Mouse (Mus musculus) urinary bladder, postnatal 4 days (tissue): ENCODE results near the gene Vmn1r137.
"Not testable (repeated sequence)": the region's sequence is repeated elsewhere in the genome, so short reads cannot be mapped to it uniquely, and the experiment has no call there.

Experiments
- DNase-seq, 2 experiments: peaks; one replicate each; pipeline ENCODE4 v3.0.0; 2021 to 2022; ENCODE audit warnings: low spot score in 2 of 2

Vmn1r137 gene

GRCm38 (mm10) chr7:21994287-21994686 lies at the start of gene Vmn1r137:
TSS of gene Vmn1r137 (plus strand) at chr7:21994587.
- DNase-seq, result not testable (repeated sequence)

DNA sequence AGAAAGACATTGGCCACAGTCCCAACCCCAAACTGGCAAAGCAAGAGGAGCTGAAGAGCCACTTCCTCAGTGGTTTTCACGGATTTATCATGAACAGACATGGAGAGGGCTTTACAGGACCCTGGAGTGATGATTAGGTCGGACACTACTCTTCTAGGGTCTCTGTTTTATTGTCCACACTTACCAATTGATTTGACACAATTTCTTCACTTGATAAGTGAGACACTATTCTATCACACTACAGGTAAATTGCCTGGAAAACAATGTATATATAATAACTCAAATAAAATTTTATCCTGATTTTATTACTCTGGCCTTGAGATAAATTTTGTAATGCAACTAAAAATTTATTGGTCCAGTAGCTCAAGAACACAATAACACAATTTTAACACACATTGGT lies 34.4 kb downstream of the Vmn1r137 start, which contains the start of gene Vmn1r138:
Gene Vmn1r138 (minus strand): TSS at position 101 of the 400 bp plus-strand sequence.
- DNase-seq, result not testable (repeated sequence)
